Mouse (Mus musculus): ENCODE measurements around the gene H2-Ab1.

- TF ChIP-seq ZC3H11A (IDR thresholded peaks at IDR 0.05; ENCODE audit: borderline replicate concordance, low read depth, low read length) (no peak), ZNF384 (IDR thresholded peaks at IDR 0.05; ENCODE audit: low read depth, low read length) (no peak), HCFC1 (IDR thresholded peaks at IDR 0.05; ENCODE audit: borderline replicate concordance, insufficient read depth, low read length) (no peak), CHD2 (IDR thresholded peaks at IDR 0.05; ENCODE audit: low read depth, low read length) (no peak)
Measured at GRCm38 (mm10) chr17:34210599-34210998, 46.9 kb upstream of the H2-Ab1 start.

Data from ES-E14 (cell line).